Mouse (Mus musculus) cerebellum, adult 2 months (tissue): ENCODE results near the gene Ncoa1.

Experiments
- CTCF ChIP-seq: fragments of 200-500 bp; IDR thresholded peaks from 2 replicates; pipeline ENCODE4 v1.5.1; 2011; ENCODE audit warnings: low read depth, mild to moderate bottlenecking, control low read depth, low read length, moderate library complexity, borderline replicate concordance; ENCODE audit not compliant: insufficient read depth
- POLR2A ChIP-seq: fragments of 200-500 bp; IDR thresholded peaks from 2 replicates; pipeline ENCODE4 v1.6.1; 2011; ENCODE audit warnings: low read length, control low read depth, borderline replicate concordance; ENCODE audit not compliant: insufficient read depth

- TF ChIP-seq CTCF: no peak
- TF ChIP-seq POLR2A: no peak
Observed at GRCm38 (mm10) chr12:4523688-4524298, 46.8 kb upstream of the Ncoa1 start.
